Mouse (Mus musculus): ENCODE data around the gene Tmem86a.

The Tmem86a gene

DNA sequence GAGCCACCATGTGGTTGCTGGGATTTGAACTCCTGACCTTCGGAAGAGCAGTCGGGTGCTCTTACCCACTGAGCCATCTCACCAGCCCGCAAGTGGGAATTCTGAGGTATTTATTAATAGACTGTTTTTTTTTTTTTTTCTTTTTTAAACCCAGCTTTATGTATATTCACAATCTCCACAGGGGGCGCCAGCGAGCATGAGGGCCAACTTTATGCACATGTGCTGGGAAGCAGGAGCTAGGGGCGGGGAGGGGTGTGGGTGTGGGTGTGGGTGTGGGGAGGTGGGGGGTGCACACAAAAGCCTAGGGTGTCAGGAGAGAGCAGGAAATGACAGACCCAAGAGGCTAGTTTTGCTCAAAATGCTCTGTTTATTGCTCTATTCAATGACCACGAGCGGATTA lies 27.1 kb downstream of the Tmem86a start:
- peak; percentile 52 for DNase-seq

DNA sequence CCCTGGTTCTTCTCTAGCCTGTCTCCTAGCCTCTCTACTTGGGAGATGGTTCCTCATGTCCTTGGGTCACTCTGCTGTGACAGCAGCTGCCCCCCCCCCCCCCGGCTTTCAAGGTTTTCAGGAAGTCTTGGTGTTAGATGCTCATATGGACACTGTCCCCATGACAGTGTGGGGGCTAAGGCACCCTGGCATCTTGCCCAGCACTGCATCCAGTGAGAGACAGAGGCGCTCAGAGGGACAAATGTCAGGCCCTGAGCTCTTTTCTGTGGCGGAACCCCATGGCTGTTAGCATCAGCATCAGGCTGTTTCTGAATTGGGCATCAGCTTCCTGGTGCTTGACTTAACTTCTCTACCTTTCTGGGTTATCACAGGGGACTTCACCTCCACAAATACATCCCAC lies 30.5 kb downstream of the Tmem86a start:
- DNase-seq = no peak

DNA sequence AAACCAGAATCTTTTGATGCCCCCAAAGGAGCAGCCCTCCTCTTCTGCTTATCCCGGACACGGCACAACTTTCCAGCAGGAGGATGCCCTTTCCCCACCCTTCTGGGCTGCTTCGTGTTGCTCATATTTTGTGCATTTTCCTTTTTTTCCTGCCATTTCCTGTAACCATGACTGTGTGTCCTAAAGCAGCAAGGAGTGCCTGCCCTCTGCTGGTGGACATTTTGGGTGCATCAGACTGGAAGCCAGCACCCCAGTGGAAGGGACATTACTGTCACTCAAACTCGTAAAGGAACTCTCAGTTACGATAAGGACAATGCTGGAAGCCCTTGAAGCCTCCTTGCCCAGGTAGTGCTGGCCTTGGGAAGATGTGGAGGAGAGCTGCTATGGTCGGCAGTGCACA lies 30.9 kb downstream of the Tmem86a start:
- DNase-seq = peak; percentile 64

DNA sequence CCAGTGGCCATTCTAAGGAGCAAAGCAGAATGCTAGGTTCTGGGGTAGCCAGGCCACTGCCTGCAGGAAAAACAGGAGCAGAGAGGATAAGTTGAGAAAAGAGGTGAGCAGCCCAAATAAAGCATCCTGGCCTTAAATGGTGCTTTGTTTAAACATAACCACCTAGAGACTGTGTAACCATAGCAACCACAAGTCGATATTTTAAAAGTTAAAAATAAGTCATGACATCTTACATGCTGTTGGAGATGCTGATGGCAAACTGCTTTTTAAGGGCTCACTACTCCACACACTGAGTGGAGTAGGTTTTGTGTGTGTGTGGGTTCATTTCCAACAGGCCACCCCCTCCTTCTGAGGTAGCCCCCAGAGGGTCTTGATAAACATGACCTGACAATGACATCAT lies 34.7 kb downstream of the Tmem86a start:
- DNase-seq = no peak

DNA sequence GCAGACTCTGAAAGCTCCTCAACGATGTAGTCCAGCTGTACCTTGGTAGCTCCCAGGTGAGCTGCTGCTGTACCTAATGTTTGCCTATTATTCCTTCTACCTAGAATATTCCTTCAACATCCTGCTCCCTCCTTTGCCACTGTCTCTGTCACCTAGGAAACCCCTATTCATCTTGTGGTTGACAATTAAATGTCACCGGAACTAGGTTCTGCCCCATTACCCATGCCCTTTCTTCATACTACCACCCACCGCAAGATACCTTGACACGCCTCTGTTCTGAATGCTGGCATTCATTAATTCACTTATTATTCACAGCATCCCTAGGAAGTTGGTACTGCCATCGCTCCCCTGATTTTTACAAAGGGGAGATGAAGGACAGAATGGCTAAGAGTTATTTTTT lies 43.5 kb downstream of the Tmem86a start:
- no peak for DNase-seq

DNA sequence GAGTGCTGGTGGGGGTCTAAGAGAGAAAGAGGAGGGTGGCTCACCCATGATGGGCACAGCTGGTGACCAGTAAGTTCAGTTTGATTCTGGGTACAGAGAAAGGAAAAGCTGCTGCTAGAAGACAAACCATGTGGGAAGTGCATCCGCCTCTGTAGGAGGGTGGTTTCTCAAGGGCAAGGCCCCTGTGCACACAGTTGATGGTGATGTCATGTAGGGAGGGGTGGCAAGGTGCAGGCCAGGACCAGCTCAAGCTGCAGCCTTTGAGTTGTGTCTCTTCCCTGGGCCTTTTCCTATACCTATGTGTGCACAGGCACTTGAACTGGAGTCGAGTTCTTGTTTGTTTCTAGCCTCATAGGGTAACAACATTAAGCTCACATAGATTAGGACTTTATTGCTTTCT lies 44.6 kb downstream of the Tmem86a start:
- no peak for DNase-seq

DNA sequence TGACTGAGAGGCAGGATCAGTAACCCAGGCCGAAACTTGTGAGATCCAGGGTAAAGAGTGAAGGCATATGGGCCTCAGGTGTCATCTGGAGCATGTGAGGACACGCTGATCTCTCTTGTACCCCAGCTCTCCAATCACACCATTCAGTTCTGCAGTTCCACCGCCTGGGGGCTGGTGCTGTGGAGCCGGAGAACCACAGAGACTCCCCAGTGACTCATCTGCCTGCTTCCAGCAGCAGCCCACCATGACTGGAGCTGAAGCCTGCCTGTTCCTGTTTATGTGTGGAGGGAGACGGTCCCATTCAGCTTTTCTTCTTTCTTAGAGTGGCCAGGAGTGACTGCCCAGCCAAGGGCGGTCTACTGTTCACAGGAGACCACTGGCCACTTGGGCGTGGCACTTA lies 47.6 kb downstream of the Tmem86a start:
- DNase-seq = no peak

DNA sequence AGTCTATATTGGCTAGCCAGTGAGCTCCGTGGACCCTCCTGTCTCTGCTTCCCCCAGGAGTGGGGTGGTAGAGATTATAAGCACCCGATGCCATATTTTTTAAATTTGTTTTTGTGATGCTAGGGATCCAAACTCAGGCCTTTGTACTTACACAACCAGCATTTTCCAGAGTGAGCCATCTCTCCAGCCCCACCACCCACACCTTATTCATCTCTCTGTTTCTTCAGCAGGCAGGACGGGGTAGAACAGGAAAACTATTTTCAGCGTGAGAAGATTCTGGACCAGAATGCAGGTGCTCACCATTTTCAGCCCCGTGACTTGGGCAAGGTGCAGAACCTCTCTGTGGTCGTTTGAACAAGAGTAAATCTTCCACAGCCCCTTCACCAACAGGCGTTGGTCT lies 48.9 kb downstream of the Tmem86a start:
- DNase-seq = no peak

DNA sequence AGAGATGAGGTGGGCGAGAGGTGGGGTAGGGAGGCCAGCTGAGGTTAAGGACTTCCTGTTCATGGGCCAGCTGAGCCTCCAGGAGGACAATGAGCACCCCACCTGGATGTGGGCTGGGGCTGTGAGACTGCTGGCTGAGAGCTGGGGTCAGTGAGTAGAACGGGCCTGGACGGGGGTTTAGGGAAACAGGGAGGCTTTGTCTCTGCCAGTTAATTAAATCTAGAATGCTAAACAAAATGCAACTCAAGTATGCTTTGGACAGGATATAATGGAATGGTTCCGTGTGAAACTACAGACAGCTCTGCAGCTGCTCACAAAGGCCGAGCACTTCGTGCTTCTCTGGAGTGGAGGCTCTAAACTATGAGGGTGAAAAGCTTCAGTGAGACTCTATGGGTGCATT lies 50.2 kb downstream of the Tmem86a start:
- no peak for DNase-seq

DNA sequence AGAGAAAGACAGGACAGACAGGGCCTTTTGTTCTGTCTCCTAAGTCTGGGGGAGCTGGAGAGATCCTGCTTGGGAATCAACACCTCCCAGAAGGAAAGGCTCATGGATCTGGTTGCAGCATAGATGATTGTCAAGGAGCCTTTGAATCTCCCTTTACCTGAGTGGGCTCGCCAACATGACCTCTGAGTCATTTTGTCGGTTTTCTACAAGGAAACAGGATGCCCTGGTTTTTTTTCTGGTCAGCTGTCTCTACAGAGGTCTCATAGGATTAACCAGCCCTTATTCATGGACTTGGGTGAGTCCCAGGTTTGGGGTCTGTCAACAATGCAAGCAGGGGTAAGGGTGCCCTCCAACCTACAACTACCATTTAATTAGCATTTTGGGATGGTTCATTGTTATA lies 52.6 kb downstream of the Tmem86a start:
- DNase-seq = no peak

DNA sequence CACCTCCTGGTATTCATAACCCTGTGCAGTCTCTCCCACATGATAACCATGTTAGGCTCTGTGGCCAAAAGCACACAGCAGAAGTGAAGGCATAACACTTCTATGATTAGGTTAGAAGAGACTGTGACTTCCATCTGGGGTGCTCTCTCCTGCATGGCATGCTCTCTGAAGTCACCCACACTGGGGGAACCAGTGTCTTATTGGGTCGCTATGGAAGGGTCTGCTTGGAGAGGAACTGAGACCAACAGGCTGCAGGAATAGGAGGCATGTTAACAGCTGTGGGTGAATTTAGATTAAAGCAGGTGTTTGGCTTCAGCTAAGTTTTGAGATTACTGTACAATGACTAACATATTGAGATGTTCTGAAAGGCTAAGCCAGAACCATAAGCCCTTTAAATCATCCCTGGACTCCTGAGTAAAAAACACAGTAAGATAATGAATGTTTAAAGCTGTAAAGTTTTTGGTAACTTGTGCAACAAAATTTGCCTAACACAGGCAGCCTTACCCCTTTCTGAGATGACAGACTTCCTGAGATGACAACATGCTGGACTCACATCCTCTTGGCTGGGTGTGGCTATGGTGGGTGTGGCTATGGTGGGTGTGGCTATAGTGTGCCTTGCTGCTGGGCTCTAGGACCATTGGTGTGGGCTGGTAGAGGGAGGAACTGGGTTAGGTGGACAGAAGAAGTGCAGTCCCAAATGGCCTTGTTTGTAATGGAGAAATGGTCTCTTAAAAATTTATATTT lies 53.4 kb downstream of the Tmem86a start:
- DNase-seq = no peak

All from embryo, embryonic 11 days (tissue).